Mouse (Mus musculus) testis, adult 10 weeks (tissue): Measurements from ENCODE around the gene D7Ertd443e. TPM values are rescaled to one million over a fixed set of nuclear protein-coding genes. Genes with fewer than 3 reads are reported as not detected.

Experiments
- polyA plus RNA-seq: library from polyadenylated mRNA; stranded (reverse); fragments of 350-450 nt; fragmentation: Illumina TruSeq; extraction: RNeasy Lipid Tissue Mini Kit (QIAGEN cat#74804); gene quantifications from one replicate; pipeline ENCODE4 v1.2.3, GENCODE M21; 2014; ENCODE audit warnings: low read depth, low replicate concordance

Gene D7Ertd443e
- polyA plus RNA-seq, result 131 TPM

DNA sequence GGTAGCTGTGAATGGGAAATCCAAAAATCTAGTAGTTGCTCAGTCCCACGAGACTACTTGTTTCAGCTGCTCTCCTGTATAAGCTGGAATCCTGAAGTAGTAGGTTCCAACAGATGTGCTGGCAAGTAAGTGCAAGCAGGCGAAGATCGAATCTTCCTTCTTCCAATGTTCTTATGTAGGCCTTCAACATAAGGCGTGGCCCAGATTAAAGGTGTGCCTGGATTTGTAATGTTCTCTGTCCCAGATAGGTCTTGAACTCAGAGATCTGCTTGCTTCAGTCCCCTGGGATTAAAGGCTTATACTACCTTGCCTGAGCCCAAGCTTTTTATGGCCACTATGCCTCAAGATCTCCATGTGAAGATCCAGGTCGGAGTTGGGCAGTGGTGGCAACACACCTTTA lies at the start of gene D7Ertd443e:
TSS of gene D7Ertd443e (minus strand) at position 101 of the 400 bp plus-strand sequence.

DNA sequence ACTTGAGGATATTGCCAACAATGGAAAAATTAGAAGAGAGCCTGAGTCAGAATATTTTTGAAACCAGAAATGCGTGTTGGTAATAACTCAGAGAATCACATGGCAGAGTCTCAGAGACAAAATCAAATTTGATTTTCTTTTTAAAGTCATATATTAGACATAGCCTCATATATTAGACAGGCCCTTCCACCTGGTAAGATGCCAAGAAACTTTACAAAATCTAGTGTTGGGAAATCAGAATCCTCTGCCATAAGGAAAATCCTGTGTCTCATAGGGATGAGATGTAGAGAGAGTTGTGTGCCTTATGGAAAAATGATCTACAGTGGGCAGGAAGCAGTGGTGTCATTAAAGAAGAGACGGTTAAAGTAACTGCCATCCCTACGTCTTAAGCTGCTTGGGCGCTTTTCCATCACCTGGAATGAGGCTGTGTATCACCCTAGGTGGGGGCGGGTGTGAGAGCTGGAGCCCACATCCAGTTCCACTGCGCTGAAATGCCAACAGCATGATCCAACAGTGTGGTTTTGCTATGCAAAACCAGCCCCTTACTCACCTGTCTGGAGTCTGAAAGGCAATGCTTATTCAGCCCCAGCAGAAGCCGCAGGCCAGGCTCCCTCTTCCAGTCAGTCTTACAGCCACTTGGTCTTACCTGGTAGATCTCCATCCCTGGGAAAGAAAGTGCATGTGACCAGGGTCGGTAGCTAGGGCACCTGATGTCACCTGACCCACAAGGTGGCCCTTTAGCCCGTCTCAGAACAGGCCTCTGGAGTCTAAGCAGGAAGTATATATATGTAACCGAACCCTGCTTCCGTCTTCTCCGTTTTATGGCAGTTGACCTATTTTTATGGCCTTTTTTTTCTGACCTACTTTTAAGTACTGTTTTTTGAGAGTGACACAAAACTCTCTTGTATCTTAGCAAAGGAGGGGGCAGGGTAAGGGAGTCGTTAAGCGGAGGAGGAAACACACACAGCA lies 153.8 kb downstream of the D7Ertd443e start, which contains the start of gene Adam12:
TSS of gene Adam12 (minus strand) at position 769 of the 969 bp plus-strand sequence.

Other genes starting within 250 kb of the D7Ertd443e start
- 0.84 TPM for gene Adam12, start 153.5 kb downstream of the D7Ertd443e start, polyA plus RNA-seq